Mouse (Mus musculus): Measurements from ENCODE around the gene Acsm4. TPM values are rescaled to one million over a fixed set of nuclear protein-coding genes. Genes with fewer than 3 reads are reported as not detected.

The Acsm4 gene
- polyA plus RNA-seq, 1 experiment from 2014 or later, result not detected

DNA sequence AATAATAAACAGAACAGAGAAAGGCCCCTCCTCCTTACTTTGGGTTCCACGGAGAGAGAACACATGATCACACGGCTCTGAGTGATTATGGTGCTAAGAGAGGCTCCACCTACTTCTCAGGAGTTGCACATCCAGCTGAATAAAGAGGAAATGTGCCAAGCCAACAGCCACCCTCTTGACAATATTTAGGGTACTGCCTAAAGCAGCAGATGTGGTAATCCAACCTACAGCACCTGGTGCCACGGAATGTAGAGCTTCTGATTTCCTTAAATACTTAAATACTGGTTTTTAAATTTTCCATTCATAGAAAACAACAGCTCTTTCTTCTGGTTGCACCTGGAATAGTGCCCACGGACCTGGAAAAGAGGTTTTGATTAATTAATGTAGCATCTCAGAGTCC is 7.1 kb upstream of the Acsm4 start:
- Histone ChIP-seq H3K4me3 (ENCODE audit: low read depth, low read length) (no peak overlapping the region), H3K9ac (replicated peaks; ENCODE audit: low read depth) (no peak overlapping the region), H3K4me1 (ENCODE audit: insufficient read depth, low read depth, low read length) (no peaks in the 10 kb centered on the region), H3K27me3 (replicated peaks; ENCODE audit: insufficient read depth, low read length) (no peaks in the 10 kb centered on the region), H3K27ac (ENCODE audit: low read length) (no peak overlapping the region), H3K4me2 (replicated peaks; ENCODE audit: low read depth, low read length) (no peak overlapping the region), H3K9me3 (ENCODE audit: low read length) (no peaks in the 10 kb centered on the region), H3K36me3 (ENCODE audit: insufficient read depth, low read length) (no peaks in the 10 kb centered on the region)
- DNase-seq (ENCODE audit: low spot score) (no peak), ATAC-seq (no peak)
- no peak for TF ChIP-seq EP300 (IDR thresholded peaks at IDR 0.05)
- TF ChIP-seq CTCF (IDR thresholded peaks at IDR 0.05), result no peak
- whole genome bisulfite sequencing, result 39% methylated on average over 4 of the region's 4 CpGs

DNA sequence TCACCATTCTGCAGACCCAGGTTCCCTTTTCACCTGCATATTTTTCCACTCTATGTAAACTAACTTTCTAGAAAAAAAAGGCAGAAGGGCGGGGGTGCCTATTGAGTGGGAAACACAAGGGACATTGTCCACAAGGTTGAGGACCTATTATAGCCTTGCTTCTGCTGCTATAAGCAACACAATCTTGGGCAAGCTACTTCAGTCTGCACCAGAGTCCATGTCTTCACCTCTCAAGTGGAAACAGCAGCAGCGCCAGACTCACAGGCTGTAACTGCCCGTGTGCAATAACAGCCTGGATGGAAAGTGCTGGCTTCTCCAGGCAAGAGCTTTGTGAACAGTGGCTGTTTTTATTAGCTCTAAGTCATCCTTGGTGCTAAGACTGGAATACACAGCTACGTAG is 2.5 kb downstream of the Acsm4 start:
- Histone ChIP-seq H3K9ac (replicated peaks; ENCODE audit: low read depth) (no peak overlapping the region), H3K27ac (ENCODE audit: low read length) (no peak overlapping the region), H3K36me3 (ENCODE audit: insufficient read depth, low read length) (no peaks in the 10 kb centered on the region), H3K4me2 (replicated peaks; ENCODE audit: low read depth, low read length) (no peak overlapping the region), H3K4me3 (ENCODE audit: low read depth, low read length) (no peak overlapping the region), H3K9me3 (ENCODE audit: low read length) (no peaks in the 10 kb centered on the region), H3K4me1 (ENCODE audit: insufficient read depth, low read depth, low read length) (no peaks in the 10 kb centered on the region), H3K27me3 (replicated peaks; ENCODE audit: insufficient read depth, low read length) (no peaks in the 10 kb centered on the region)
- no peak for TF ChIP-seq EP300 (IDR thresholded peaks at IDR 0.05)
- TF ChIP-seq CTCF (IDR thresholded peaks at IDR 0.05), result no peak
- ATAC-seq, result peak; percentile 57; the same call in 1 of the 2 replicates
- 65% methylated on average over 4 of the region's 4 CpGs for WGBS
- no peak for DNase-seq (ENCODE audit: low spot score)

DNA sequence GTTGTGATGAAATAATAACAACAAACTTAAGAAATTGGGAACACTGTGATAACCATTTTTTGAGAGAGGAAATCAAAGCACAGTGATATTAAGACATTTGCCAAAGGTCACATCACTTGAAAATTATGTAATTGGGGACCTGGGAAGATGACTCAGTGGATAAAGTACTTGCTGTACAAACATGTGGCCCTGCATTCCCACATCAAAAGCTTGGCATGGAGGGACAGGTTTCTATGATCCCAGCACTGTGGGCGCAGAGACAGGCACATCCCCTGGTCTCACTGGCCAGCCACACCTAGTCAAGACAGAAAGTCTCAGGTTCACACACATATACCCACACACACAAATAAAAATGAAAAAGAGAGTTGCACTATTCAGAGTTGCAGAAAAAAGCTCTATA is 5.1 kb downstream of the Acsm4 start:
- H3K9ac ChIP-seq (replicated peaks; ENCODE audit: low read depth), result no peak overlapping the region
- H3K4me2 ChIP-seq (replicated peaks; ENCODE audit: low read depth, low read length), result no peak overlapping the region
- TF ChIP-seq CTCF (IDR thresholded peaks at IDR 0.05) (no peak), EP300 (IDR thresholded peaks at IDR 0.05) (no peak)
- H3K9me3 ChIP-seq (ENCODE audit: low read length), result no peaks in the 10 kb centered on the region
- no peak overlapping the region for H3K27ac ChIP-seq (ENCODE audit: low read length)
- no peaks in the 10 kb centered on the region for H3K36me3 ChIP-seq (ENCODE audit: insufficient read depth, low read length)
- no peak overlapping the region for H3K4me3 ChIP-seq (ENCODE audit: low read depth, low read length)
- H3K27me3 ChIP-seq (replicated peaks; ENCODE audit: insufficient read depth, low read length), result no peaks in the 10 kb centered on the region
- no peak for ATAC-seq
- WGBS, result 59% methylated on average over 1 of the region's 1 CpGs
- no peaks in the 10 kb centered on the region for H3K4me1 ChIP-seq (ENCODE audit: insufficient read depth, low read depth, low read length)
- no peak for DNase-seq (ENCODE audit: low spot score)

DNA sequence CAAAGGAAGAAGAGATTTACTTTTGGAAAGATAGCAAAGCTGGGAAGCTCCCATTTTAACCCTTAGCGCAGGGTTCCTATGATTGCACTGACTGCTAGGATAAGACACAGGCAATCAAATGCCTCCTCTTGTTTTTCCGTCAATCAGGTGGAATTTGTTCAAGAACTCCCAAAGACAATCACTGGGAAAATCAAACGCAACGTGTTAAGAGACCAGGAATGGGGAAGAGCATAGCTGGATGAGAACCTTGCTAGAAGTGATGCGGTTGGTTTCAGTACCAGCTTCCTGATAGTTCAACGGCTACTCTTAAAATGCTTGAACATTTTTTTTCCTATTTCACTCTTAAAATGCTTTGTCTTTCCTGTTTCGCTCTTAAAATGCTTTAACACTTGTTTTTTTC is 24.3 kb downstream of the Acsm4 start:
- TF ChIP-seq EP300 (IDR thresholded peaks at IDR 0.05) (no peak), CTCF (IDR thresholded peaks at IDR 0.05) (no peak)
- no peak for DNase-seq (ENCODE audit: low spot score)
- Histone ChIP-seq H3K9ac (replicated peaks; ENCODE audit: low read depth) (no peak overlapping the region), H3K27ac (ENCODE audit: low read length) (no peak overlapping the region), H3K9me3 (ENCODE audit: low read length) (no peaks in the 10 kb centered on the region), H3K4me2 (replicated peaks; ENCODE audit: low read depth, low read length) (no peak overlapping the region), H3K27me3 (replicated peaks; ENCODE audit: insufficient read depth, low read length) (no peaks in the 10 kb centered on the region), H3K4me3 (ENCODE audit: low read depth, low read length) (no peak overlapping the region), H3K36me3 (ENCODE audit: insufficient read depth, low read length) (peaks cover 19% of the 10 kb centered on the region; the same call in 1 of the 2 replicates), H3K4me1 (ENCODE audit: insufficient read depth, low read depth, low read length) (no peaks in the 10 kb centered on the region)
- 89% methylated on average over 7 of the region's 7 CpGs for WGBS
- no peak for ATAC-seq

DNA sequence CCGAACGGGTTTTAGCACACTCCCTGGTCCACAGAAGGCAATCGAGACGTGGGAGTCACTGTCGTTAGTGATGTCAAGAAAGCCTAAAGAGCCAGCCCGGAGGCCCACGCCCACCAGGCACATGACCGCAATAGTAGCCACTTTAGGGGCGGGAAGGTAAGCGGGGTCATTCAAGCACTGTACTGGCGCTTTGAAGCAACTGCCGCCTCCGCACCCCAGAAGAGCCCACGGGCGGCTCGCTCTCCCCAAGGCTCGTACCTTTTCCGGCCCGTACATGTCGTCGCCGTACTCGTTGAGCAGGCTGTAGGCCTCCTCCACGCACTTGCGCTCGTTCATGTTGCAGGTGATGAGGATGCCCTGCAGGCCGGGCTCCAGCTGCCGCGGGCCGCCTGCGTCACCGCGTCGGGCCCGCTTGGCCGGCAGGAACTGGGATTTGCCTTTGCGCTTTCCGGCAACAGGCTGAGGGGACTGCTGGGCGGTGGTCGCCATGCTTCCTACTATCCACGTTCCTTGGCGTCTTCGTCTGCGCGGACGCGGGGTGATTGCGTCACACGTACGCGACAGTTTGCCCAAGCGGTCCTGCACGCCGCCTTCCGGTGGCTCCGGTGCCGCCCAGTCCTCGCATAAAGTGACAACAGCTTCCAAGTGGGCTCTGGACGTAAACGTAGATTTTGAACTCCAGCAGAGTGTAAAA is 30.6 kb downstream of the Acsm4 start, which contains the start of gene Thumpd1:
Thumpd1 (minus strand) TSS at position 546 of the 694 bp plus-strand sequence.
- DNase-seq (ENCODE audit: low spot score), result peak; percentile 94
- H3K4me2 ChIP-seq (replicated peaks; ENCODE audit: low read depth, low read length), result peak within 1 kb of the TSS; percentile 86
- H3K27ac ChIP-seq (ENCODE audit: low read length), result peak within 1 kb of the TSS; percentile 69; the same call in 1 of the 2 replicates
- peaks cover 18% of the 10 kb centered on the region; the same call in 1 of the 2 replicates for H3K36me3 ChIP-seq (ENCODE audit: insufficient read depth, low read length)
- no peak for TF ChIP-seq EP300 (IDR thresholded peaks at IDR 0.05)
- TF ChIP-seq CTCF (IDR thresholded peaks at IDR 0.05), result peak; percentile 84
- peak; percentile 98 for ATAC-seq
- H3K9ac ChIP-seq (replicated peaks; ENCODE audit: low read depth), result peak within 1 kb of the TSS; percentile 86
- H3K4me1 ChIP-seq (ENCODE audit: insufficient read depth, low read depth, low read length), result peaks cover 5% of the 10 kb centered on the region; the same call in 1 of the 2 replicates
- H3K9me3 ChIP-seq (ENCODE audit: low read length), result no peaks in the 10 kb centered on the region
- 2% methylated on average over 59 of the region's 60 CpGs for WGBS
- no peaks in the 10 kb centered on the region for H3K27me3 ChIP-seq (replicated peaks; ENCODE audit: insufficient read depth, low read length)
- H3K4me3 ChIP-seq (ENCODE audit: low read depth, low read length), result peak within 1 kb of the TSS; percentile 87

DNA sequence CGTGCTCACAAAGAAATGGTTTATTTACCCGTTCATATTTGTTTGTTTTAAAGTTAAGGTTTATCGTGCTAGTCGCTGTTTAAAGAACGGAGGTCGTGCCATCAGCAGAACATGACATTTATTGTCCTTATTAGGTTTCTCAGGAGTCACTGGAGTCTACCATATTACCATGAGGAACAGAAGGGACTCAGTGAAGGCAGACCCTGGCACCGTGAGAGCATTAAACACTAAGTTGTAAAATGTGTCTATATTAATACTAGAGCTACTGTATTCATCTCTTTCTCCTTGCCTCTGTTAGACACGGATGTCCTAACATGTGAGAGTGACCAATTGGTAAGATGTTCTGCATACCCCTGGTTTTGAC is 31.1 kb downstream of the Acsm4 start:
- 11% methylated on average over 8 of the region's 8 CpGs for WGBS
- DNase-seq (ENCODE audit: low spot score), result no peak
- peak overlapping the region; percentile 86 for H3K9ac ChIP-seq (replicated peaks; ENCODE audit: low read depth)
- TF ChIP-seq EP300 (IDR thresholded peaks at IDR 0.05), result no peak
- TF ChIP-seq CTCF (IDR thresholded peaks at IDR 0.05), result no peak
- H3K36me3 ChIP-seq (ENCODE audit: insufficient read depth, low read length), result peaks cover 14% of the 10 kb centered on the region; the same call in 1 of the 2 replicates
- peaks cover 5% of the 10 kb centered on the region; the same call in 1 of the 2 replicates for H3K4me1 ChIP-seq (ENCODE audit: insufficient read depth, low read depth, low read length)
- peak overlapping the region; percentile 87 for H3K4me3 ChIP-seq (ENCODE audit: low read depth, low read length)
- peak overlapping the region; percentile 86 for H3K4me2 ChIP-seq (replicated peaks; ENCODE audit: low read depth, low read length)
- no peaks in the 10 kb centered on the region for H3K27me3 ChIP-seq (replicated peaks; ENCODE audit: insufficient read depth, low read length)
- no peak overlapping the region for H3K27ac ChIP-seq (ENCODE audit: low read length)
- peak; percentile 29 for ATAC-seq
- no peaks in the 10 kb centered on the region for H3K9me3 ChIP-seq (ENCODE audit: low read length)
